Mouse (Mus musculus): ENCODE measurements around the gene Sptbn2.

DNA sequence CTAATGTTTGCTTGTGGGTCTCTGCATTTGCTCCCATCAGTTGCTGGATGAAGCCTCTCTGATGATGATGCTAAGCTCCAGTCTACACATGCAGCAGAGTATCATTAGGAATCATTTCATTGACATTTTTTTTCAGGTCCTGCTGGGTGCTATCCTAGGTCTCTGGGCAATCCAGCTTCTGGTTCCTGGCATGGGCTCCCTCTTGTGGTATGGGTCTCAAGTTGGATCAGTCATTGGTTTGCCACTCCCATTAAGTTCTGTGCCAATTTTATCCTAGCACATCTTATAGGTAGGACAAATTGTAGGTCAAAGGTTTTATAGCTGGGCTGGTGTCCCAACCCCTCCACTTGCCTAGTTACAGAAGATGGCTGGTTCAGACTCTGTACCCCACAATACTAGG is 44.2 kb upstream of the Sptbn2 start:
- TF ChIP-seq CTCF (IDR thresholded peaks at IDR 0.05; ENCODE audit: extremely low read depth, insufficient read depth, low read length) (0 out of 2 replicates have a peak, but pooled peaks have one; percentile 13), POLR2A (IDR thresholded peaks at IDR 0.05; ENCODE audit: extremely low read depth, insufficient read depth, low read length) (no peak)

Data from cortical plate, adult 2 months (tissue).